Mouse (Mus musculus) cortical plate, adult 2 months (tissue): ENCODE measurements at regions not wholly inside any gene's neighbourhood (a gene's known extent, or its start where the extent isn't known, plus 50 kb on each side); places are given as distances from the start of the nearest gene placed in this dataset.

Experiments used
- CTCF ChIP-seq: fragments of 200-500 bp; IDR thresholded peaks from 2 replicates; pipeline ENCODE4 v1.5.1; 2011; ENCODE audit warnings: mild to moderate bottlenecking, control low read depth, low read length; ENCODE audit not compliant: insufficient read depth; ENCODE audit errors: extremely low read depth
- POLR2A ChIP-seq: fragments of 200-500 bp; IDR thresholded peaks from 2 replicates; pipeline ENCODE4 v1.6.1; 2011; ENCODE audit warnings: mild to moderate bottlenecking, low read length, control low read depth; ENCODE audit not compliant: insufficient read depth; ENCODE audit errors: extremely low read depth

DNA sequence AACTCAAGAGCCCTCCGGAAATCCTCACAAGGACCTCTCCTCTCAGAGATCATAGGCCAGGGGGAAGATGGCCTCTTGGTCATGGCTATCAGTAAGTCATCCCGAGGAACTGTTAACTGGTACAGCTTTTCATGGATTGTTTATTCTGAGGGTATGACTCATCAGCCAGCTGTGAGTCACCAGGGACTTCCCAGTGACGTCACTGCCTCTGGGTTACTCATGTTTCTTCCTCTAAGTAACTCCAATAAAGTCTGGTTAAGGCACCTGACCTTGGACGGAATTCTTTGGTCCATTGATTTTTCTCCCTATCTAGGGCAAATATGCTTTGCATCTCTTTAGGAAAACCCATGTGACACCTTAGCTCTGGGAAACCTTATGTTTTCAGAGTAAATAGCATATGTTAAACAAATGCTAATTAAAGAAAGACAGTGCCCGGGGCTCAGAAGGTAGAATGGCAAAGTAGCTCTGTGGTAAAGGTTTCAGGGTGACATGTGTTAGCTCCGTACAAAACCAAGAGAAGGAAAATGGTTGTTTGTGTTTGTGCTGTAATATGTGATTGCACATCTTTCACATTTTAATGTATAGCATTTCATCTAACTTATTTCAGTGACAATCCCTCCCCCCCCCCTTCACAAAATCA is 289.7 kb upstream of the Xylt1 start:
- no peak for TF ChIP-seq CTCF
- TF ChIP-seq POLR2A: no peak
